Mouse (Mus musculus): ENCODE data around the gene Gm42669. TPM values are rescaled to one million over a fixed set of nuclear protein-coding genes. Genes with fewer than 3 reads are reported as not detected.
A peak's percentile ranks its signal among the peaks of the same experiment; 100 is the strongest.

Gene Gm42669
- polyA plus RNA-seq, 2 experiments: 0.02 to 0.06 TPM

DNA sequence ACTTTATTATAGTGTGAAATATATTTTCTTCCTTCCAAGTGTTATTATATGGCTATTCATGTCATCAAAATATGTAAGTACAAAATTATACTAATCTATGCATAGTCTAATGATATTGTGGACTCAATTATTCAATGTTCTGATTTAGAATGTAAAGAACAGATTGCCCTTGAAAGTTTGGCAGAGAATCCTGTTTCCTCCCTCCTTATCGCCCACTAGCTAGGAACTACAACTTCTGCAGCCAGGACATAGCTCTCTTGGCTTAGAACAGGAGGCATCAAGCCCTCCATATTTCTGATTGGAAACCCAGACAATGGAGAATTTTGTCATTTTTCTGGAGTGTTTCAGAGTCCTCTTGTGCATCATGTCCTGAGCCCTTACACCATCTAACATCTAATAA is 6.7 kb upstream of the Gm42669 start:
- Histone ChIP-seq H3K27me3 (ENCODE audit: control insufficient read depth, insufficient read depth, low read length) (no peaks in the 10 kb centered on the region), H3K4me1 (replicated peaks; ENCODE audit: control insufficient read depth in 2 of 2, insufficient read depth in 2 of 2, low read length in 1 of 2) (no peaks in the 10 kb centered on the region), H3K4me3 (ENCODE audit: insufficient read depth in 1 of 2, low read depth in 2 of 2, low read length in 2 of 2) (no peak overlapping the region), H3K4me2 (ENCODE audit: low read depth) (no peak overlapping the region), H3K27ac (no peak overlapping the region), H3K9me3 (ENCODE audit: control insufficient read depth, low read length) (no peaks in the 10 kb centered on the region), H3K9ac (replicated peaks) (no peak overlapping the region), H3K36me3 (replicated peaks; ENCODE audit: control insufficient read depth, insufficient read depth, low read depth) (no peaks in the 10 kb centered on the region)
- ATAC-seq (ENCODE audit: insufficient read depth): no peak
- TF ChIP-seq CTCF (IDR thresholded peaks at IDR 0.05; ENCODE audit: low read depth): no peak
- TF ChIP-seq EP300 (IDR thresholded peaks at IDR 0.05; ENCODE audit: low read depth): no peak
- WGBS (ENCODE audit: insufficient replicate concordance): 58% methylated on average over 1 of the region's 1 CpGs
- DNase-seq (ENCODE audit: low read depth in 3 of 3, low spot score in 3 of 3): no peak

DNA sequence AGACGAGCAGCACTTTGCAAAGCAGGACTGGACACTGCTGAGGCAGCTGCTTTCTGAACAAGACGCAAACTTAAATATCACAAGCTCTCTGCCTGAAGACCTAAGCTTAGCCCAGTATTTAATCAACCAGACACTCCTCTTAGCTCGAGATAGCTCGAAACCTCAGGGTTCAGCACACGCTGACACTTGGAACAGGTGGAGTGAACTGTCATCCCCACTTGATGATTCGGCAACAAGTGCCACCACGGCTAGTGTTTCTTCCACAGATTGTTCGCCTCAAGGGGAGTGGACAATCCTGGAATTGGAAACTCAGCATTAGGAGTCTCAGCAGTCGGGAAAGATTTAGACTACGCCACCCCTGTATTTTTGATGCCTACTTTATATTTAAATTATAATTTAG is 3.1 kb downstream of the Gm42669 start:
- Histone ChIP-seq H3K4me3 (ENCODE audit: insufficient read depth in 1 of 2, low read depth in 2 of 2, low read length in 2 of 2) (no peak overlapping the region), H3K4me2 (ENCODE audit: low read depth) (no peak overlapping the region), H3K4me1 (replicated peaks; ENCODE audit: control insufficient read depth in 2 of 2, insufficient read depth in 2 of 2, low read length in 1 of 2) (no peaks in the 10 kb centered on the region; a peak in 1 of 4 replicates), H3K36me3 (replicated peaks; ENCODE audit: control insufficient read depth, insufficient read depth, low read depth) (no peaks in the 10 kb centered on the region), H3K27ac (no peak overlapping the region), H3K27me3 (ENCODE audit: control insufficient read depth, insufficient read depth, low read length) (no peaks in the 10 kb centered on the region), H3K9ac (replicated peaks) (no peak overlapping the region), H3K9me3 (ENCODE audit: control insufficient read depth, low read length) (no peaks in the 10 kb centered on the region)
- WGBS (ENCODE audit: insufficient replicate concordance): 68% methylated on average over 10 of the region's 10 CpGs
- ATAC-seq (ENCODE audit: insufficient read depth): no peak
- no peak for DNase-seq (ENCODE audit: low read depth in 3 of 3, low spot score in 3 of 3)
- TF ChIP-seq CTCF (IDR thresholded peaks at IDR 0.05; ENCODE audit: low read depth): no peak
- TF ChIP-seq EP300 (IDR thresholded peaks at IDR 0.05; ENCODE audit: low read depth): no peak

DNA sequence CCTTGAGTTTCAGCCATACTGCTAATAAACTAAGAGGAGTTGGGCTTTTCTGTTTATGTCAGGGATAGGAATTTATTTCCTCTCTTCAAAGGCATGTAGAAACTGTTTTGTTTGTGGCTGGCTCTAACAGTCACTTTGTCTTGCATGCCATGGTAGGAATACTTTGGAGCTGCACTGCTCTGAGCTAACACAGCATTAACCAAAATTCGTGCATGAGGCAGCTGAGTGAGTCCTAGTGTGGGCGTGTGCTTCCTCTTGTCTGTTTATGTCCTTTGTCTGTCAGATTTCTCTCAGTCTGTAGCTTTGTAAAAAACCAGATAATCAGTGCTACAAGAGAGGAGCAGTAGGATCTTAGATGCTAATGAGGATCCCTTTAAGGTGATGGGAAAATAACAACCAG is 3.9 kb downstream of the Gm42669 start:
- DNase-seq (ENCODE audit: low read depth in 3 of 3, low spot score in 3 of 3): no peak
- 31% methylated on average over 2 of the region's 2 CpGs for WGBS (ENCODE audit: insufficient replicate concordance)

DNA sequence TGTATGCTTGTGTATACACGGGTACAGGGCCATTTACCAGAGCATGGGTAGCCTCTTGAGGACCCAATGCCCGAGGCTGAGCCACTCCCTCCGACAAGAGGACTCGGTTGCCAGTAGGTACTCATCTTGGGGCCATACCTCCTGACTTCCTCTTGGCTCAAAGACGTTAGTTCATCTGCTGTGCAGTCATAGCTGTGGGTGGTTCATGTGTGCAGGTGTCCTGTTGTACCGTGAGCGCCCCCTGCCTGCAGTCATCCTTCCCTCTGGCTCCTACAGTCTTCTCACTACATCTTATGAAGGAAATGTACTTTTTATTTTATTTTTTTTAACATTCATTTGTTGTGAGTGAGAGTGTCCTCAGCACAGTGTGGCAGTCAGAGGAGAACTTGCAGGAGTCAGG is 6.2 kb downstream of the Gm42669 start:
- 28% methylated on average over 7 of the region's 7 CpGs for WGBS (ENCODE audit: insufficient replicate concordance)
- no peaks in the 10 kb centered on the region for H3K36me3 ChIP-seq (replicated peaks; ENCODE audit: control insufficient read depth, insufficient read depth, low read depth)
- DNase-seq (ENCODE audit: low read depth in 3 of 3, low spot score in 3 of 3) (peak in 2 of 3 experiments; percentile 36 to 37), ATAC-seq (ENCODE audit: insufficient read depth) (peak; percentile 69)
- no peak overlapping the region for H3K4me3 ChIP-seq (ENCODE audit: insufficient read depth in 1 of 2, low read depth in 2 of 2, low read length in 2 of 2)
- no peaks in the 10 kb centered on the region for H3K27me3 ChIP-seq (ENCODE audit: control insufficient read depth, insufficient read depth, low read length)
- TF ChIP-seq EP300 (IDR thresholded peaks at IDR 0.05; ENCODE audit: low read depth) (no peak), CTCF (IDR thresholded peaks at IDR 0.05; ENCODE audit: low read depth) (peak; percentile 93)
- H3K4me2 ChIP-seq (ENCODE audit: low read depth): no peak overlapping the region
- H3K9me3 ChIP-seq (ENCODE audit: control insufficient read depth, low read length): no peaks in the 10 kb centered on the region
- no peak overlapping the region for H3K27ac ChIP-seq
- H3K9ac ChIP-seq (replicated peaks): no peak overlapping the region
- no peaks in the 10 kb centered on the region; a peak in 1 of 4 replicates for H3K4me1 ChIP-seq (replicated peaks; ENCODE audit: control insufficient read depth in 2 of 2, insufficient read depth in 2 of 2, low read length in 1 of 2)

More for the DNA sequence above, 3.9 kb downstream of the Gm42669 start:
- no peak overlapping the region for H3K4me3 ChIP-seq (ENCODE audit: insufficient read depth in 1 of 2, low read depth in 2 of 2, low read length in 2 of 2)
- H3K4me1 ChIP-seq (replicated peaks; ENCODE audit: control insufficient read depth in 2 of 2, insufficient read depth in 2 of 2, low read length in 1 of 2): no peaks in the 10 kb centered on the region; a peak in 1 of 4 replicates
- H3K9ac ChIP-seq (replicated peaks): no peak overlapping the region
- TF ChIP-seq CTCF (IDR thresholded peaks at IDR 0.05; ENCODE audit: low read depth) (no peak), EP300 (IDR thresholded peaks at IDR 0.05; ENCODE audit: low read depth) (no peak)
- ATAC-seq (ENCODE audit: insufficient read depth): no peak
- no peaks in the 10 kb centered on the region for H3K9me3 ChIP-seq (ENCODE audit: control insufficient read depth, low read length)
- H3K4me2 ChIP-seq (ENCODE audit: low read depth): no peak overlapping the region
- H3K27ac ChIP-seq: no peak overlapping the region
- no peaks in the 10 kb centered on the region for H3K27me3 ChIP-seq (ENCODE audit: control insufficient read depth, insufficient read depth, low read length)
- H3K36me3 ChIP-seq (replicated peaks; ENCODE audit: control insufficient read depth, insufficient read depth, low read depth): no peaks in the 10 kb centered on the region

DNA sequence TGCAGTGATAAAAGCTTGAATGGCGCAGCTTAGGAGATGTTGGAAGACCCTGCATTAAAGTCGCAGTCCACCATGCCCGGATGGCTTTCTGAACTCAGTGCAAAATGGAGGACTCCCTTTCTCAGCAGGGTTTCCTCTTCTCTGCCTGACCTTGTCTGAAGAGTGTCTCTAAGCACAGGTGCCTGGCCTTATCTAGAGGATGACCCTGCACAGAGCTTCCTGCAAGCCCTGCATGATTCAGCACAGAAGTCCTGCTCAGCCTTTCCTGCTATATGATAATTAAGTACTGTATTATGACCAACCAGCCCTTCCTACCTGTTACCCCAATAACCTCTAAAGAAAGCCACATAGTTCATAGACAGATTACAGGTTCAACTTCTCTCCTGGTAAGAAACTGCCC is 8.0 kb downstream of the Gm42669 start:
- 71% methylated on average over 3 of the region's 3 CpGs for WGBS (ENCODE audit: insufficient replicate concordance)
- H3K4me1 ChIP-seq (replicated peaks; ENCODE audit: control insufficient read depth in 2 of 2, insufficient read depth in 2 of 2, low read length in 1 of 2): no peaks in the 10 kb centered on the region; a peak in 1 of 4 replicates
- no peak overlapping the region for H3K4me3 ChIP-seq (ENCODE audit: insufficient read depth in 1 of 2, low read depth in 2 of 2, low read length in 2 of 2)
- H3K36me3 ChIP-seq (replicated peaks; ENCODE audit: control insufficient read depth, insufficient read depth, low read depth): no peaks in the 10 kb centered on the region
- DNase-seq (ENCODE audit: low read depth in 3 of 3, low spot score in 3 of 3) (no peak), ATAC-seq (ENCODE audit: insufficient read depth) (peak; percentile 69)
- no peak overlapping the region for H3K4me2 ChIP-seq (ENCODE audit: low read depth)
- H3K27me3 ChIP-seq (ENCODE audit: control insufficient read depth, insufficient read depth, low read length): no peaks in the 10 kb centered on the region
- TF ChIP-seq EP300 (IDR thresholded peaks at IDR 0.05; ENCODE audit: low read depth) (no peak), CTCF (IDR thresholded peaks at IDR 0.05; ENCODE audit: low read depth) (no peak)
- no peaks in the 10 kb centered on the region for H3K9me3 ChIP-seq (ENCODE audit: control insufficient read depth, low read length)
- H3K9ac ChIP-seq (replicated peaks): no peak overlapping the region
- no peak overlapping the region for H3K27ac ChIP-seq
